Mouse (Mus musculus) kidney, embryonic 14.5 days (tissue): Measurements from ENCODE around the gene Rtp4. TPM values are rescaled to one million over a fixed set of nuclear protein-coding genes. Genes with fewer than 3 reads are reported as not detected.
A peak's percentile ranks its signal among the peaks of the same experiment; 100 is the strongest.

Experiments used
- ATAC-seq: fragments of 200-750 bp; cut with Nextera tagmentation; 2 replicates; pipeline ENCODE4 v1.8.0; 2017; ENCODE audit warnings: moderate number of reproducible peaks, mild to moderate bottlenecking, moderate TSS enrichment, moderate library complexity; ENCODE audit not compliant: low FRiP score, low TSS enrichment
- H3K27ac ChIP-seq: fragments of 300-500 bp; sonication (generic); 2 replicates; pipeline ENCODE4 v1.5.1; 2014; ENCODE audit warnings: low read depth, mild to moderate bottlenecking, low read length, moderate library complexity, mixed read lengths
- H3K27me3 ChIP-seq: fragments of 300-500 bp; sonication (generic); 2 replicates; pipeline ENCODE4 v1.6.1; 2014; ENCODE audit warnings: mild to moderate bottlenecking, low read length; ENCODE audit not compliant: control insufficient read depth, insufficient read depth
- H3K36me3 ChIP-seq: fragments of 300-500 bp; sonication (generic); 2 replicates; pipeline ENCODE4 v1.6.1; 2014; ENCODE audit warnings: low read length, mixed read lengths; ENCODE audit not compliant: control insufficient read depth, insufficient read depth
- H3K4me1 ChIP-seq: fragments of 300-500 bp; sonication (generic); 2 replicates; pipeline ENCODE4 v1.6.1; 2014; ENCODE audit warnings: low read length, mixed read lengths; ENCODE audit not compliant: control insufficient read depth, insufficient read depth
- H3K4me2 ChIP-seq: fragments of 300-500 bp; sonication (generic); replicated peaks from 2 replicates; pipeline ENCODE4 v1.6.1; 2014; ENCODE audit warnings: low read depth, mild to moderate bottlenecking, low read length
- H3K4me3 ChIP-seq: fragments of 300-500 bp; sonication (generic); 2 replicates; pipeline ENCODE4 v1.5.1; 2014; ENCODE audit warnings: mild to moderate bottlenecking, low read length
- H3K9ac ChIP-seq: fragments of 300-500 bp; sonication (generic); 2 replicates; pipeline ENCODE4 v1.6.1; 2014; ENCODE audit warnings: low read depth, mild to moderate bottlenecking, low read length, moderate library complexity
- H3K9me3 ChIP-seq: fragments of 300-500 bp; sonication (generic); 2 replicates; pipeline ENCODE4 v1.6.1; 2016; ENCODE audit warnings: low read length; ENCODE audit not compliant: control insufficient read depth
- WGBS: fragments of 180-500 bp; shearing (Covaris S2); extraction: QIAGEN DNeasy Blood & Tissue Kit; methylation state at CpG from one replicate; pipeline ENCODE4 v1.1.7; 2014; 5-methylcytosine and 5-hydroxymethylcytosine counted together
- polyA plus RNA-seq: library from polyadenylated mRNA; unstranded; fragments of >200 nt; fragmentation: Nextera tagmentation; extraction: Ambion mirVana; gene quantifications from 2 replicates; pipeline ENCODE4 v1.2.1, GENCODE M21; 2014

The Rtp4 gene
- polyA plus RNA-seq, 1 experiment from 2014 or later, result 8.5 TPM

DNA sequence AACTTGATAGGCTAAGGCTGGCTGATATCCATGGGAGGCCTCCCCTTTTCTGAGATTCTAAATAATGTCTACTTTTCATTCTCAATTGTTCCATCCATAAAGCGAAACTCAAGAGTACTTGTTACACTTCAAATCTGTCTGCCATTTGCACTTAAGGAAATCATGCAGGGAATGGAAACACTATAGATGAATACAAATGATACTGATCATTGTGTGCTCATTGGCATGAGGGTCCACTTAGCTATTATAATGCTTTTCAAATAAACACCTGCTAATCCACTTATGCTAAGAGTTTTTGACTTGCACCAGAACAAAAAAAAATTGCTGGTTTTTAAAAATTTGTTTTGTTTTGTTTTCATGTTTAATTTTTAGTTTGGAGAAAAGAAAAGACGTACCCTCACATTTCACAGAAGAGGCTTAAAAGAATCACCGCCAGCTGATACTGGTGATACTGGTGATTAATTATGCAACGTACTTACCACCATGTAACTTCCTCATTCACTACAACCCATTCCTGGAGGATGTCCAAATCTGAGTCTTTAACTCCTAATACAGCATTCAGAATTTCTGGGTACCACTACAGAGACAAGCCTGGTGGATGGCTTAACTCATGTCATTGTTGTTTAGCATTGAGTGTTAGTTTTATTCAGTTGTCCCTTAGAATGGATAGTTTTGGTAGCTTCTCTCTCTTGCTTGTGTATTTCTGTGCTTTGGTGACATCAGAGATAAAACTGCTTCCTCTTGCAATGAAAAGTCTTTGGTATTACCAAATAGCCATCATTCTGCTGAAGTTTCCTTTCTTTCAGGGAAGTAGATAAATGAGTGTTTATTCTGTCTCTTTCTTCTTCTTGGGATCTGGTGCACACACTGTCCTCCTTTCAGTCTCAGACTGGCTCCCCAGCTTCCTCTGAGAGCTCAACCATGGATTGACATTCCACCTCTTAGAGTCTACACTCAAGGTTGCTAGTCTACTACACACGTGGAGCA, 71.3 kb downstream of the Rtp4 start:
- ATAC-seq, result no peak
- no peaks in the 10 kb centered on the region for H3K27me3 ChIP-seq
- 89% methylated on average over 5 of the region's 5 CpGs for WGBS
- H3K4me1 ChIP-seq, result no peaks in the 10 kb centered on the region
- H3K9ac ChIP-seq, result no peak overlapping the region
- 0 out of 2 replicates have a peak, but pooled peaks cover 3% of the 10 kb centered on the region for H3K9me3 ChIP-seq
- no peak overlapping the region for H3K4me3 ChIP-seq
- H3K27ac ChIP-seq, result no peak overlapping the region
- no peak overlapping the region for H3K4me2 ChIP-seq
- H3K36me3 ChIP-seq, result no peaks in the 10 kb centered on the region

DNA sequence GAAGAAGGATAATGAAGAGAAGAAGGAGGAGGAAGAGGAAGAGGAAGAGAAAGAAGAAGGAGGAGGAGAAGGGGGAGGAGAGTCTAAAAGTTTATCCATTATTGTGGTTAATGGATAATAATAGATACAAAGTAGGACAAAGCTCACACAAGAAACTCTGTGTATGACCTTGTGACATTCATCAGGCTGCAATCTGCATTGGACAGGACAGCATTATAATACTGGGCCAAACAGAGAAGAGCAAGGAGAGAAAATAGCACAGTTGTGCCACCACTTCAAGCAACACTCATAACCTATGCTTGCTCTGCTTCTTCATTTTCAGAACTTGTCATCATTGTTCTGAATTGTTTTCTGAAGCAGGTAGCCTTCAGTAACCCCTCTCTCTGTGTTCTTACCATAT, 72.4 kb downstream of the Rtp4 start:
- Histone ChIP-seq H3K27ac (no peak overlapping the region), H3K36me3 (no peaks in the 10 kb centered on the region), H3K9ac (no peak overlapping the region), H3K27me3 (no peaks in the 10 kb centered on the region), H3K4me1 (no peaks in the 10 kb centered on the region), H3K9me3 (0 out of 2 replicates have a peak, but pooled peaks cover 3% of the 10 kb centered on the region), H3K4me2 (no peak overlapping the region), H3K4me3 (no peak overlapping the region)
- no peak for ATAC-seq

DNA sequence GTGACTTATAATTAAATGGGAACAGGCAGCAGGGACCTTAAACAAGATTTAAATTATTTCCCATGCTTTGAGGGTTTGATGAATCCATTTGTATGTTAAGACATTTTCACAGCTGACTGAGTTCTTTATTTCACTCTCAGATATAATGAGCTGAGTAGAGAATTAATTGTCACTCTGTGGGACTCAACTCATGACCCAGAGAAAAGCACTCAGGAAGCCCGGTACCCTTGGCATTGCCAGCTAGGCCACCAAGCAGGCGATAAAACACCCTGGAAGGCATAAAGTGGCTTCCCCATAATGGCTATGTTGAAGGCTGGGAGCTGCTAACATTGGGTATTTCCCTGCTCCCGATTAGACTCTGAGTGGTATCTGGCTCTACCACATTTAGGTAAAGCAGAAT, 76.6 kb downstream of the Rtp4 start:
- no peak for ATAC-seq
- 78% methylated on average over 3 of the region's 3 CpGs for WGBS
- no peaks in the 10 kb centered on the region for H3K36me3 ChIP-seq

DNA sequence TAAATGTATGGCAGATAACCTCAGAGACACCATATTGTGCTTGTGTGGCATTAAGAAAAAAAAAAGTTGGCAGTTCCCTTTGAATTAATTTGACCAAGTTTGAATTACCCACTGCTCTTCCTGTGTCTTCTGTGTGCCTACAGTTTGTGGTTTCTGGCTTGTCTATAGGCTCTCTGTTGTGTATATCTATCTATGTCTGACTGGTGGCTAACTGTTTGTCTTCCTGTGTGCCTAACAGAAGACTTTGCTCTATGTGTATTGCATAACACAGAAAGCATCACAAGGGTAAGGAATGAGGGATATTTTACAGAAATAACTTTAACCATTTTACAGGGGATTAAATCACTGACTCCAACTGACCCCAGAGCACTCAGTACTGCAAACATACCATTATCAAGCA, 77.9 kb downstream of the Rtp4 start:
- Histone ChIP-seq H3K4me1 (no peaks in the 10 kb centered on the region), H3K9me3 (no peaks in the 10 kb centered on the region), H3K27me3 (no peaks in the 10 kb centered on the region), H3K36me3 (no peaks in the 10 kb centered on the region), H3K27ac (no peak overlapping the region), H3K9ac (no peak overlapping the region), H3K4me2 (no peak overlapping the region), H3K4me3 (no peak overlapping the region)
- ATAC-seq, result no peak

More for the DNA sequence above, 76.6 kb downstream of the Rtp4 start:
- H3K9ac ChIP-seq, result no peak overlapping the region
- H3K9me3 ChIP-seq, result no peaks in the 10 kb centered on the region
- no peaks in the 10 kb centered on the region for H3K4me1 ChIP-seq
- H3K27ac ChIP-seq, result no peak overlapping the region
- no peak overlapping the region for H3K4me3 ChIP-seq
- H3K4me2 ChIP-seq, result no peak overlapping the region
- no peaks in the 10 kb centered on the region for H3K27me3 ChIP-seq

DNA sequence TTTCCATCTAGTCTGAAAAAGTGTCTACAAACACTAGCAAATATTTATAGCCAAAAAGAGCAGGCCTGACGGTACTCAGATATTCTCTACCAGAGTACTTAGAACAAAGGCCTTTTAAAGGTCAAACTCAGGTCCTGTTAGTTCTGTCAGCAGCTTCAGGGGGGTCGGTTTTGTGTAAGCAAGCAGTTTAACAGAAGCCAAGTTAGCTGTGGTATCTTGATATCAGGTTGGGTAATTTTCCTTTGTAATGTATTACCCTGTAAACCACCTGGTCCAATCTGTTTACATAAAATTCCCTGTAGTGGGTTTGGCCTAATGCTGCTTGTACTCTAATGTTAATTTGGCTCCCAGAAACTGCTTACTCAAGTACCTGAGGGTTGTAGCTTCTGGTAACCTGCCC, 86.1 kb downstream of the Rtp4 start:
- H3K4me2 ChIP-seq, result no peak overlapping the region
- no peaks in the 10 kb centered on the region for H3K27me3 ChIP-seq
- H3K9me3 ChIP-seq, result no peaks in the 10 kb centered on the region
- 79% methylated on average over 2 of the region's 2 CpGs for WGBS
- H3K9ac ChIP-seq, result no peak overlapping the region
- H3K36me3 ChIP-seq, result no peaks in the 10 kb centered on the region
- ATAC-seq, result no peak
- no peak overlapping the region for H3K4me3 ChIP-seq
- no peaks in the 10 kb centered on the region for H3K4me1 ChIP-seq
- no peak overlapping the region for H3K27ac ChIP-seq

DNA sequence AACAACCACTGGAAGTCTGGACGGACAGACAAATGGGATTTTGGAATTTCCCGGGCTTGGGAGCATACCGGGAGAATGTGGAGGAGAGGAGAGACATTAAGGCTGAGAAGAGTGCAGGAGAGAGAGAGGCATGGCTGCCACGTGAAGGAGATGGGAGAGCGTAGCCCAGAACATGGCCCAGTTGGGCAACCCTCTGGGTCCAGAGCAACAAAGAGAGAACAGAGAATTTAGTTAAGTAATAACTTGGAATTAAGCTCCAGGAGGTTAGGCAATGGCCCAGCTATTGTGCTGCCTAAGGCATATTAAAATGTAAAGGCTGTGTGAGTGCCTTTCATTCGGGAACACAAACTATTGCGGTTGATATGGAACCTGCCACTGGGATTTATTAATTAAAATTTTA, 86.6 kb downstream of the Rtp4 start:
- Histone ChIP-seq H3K27me3 (no peaks in the 10 kb centered on the region), H3K4me2 (no peak overlapping the region), H3K4me3 (no peak overlapping the region), H3K9ac (no peak overlapping the region), H3K27ac (no peak overlapping the region), H3K36me3 (no peaks in the 10 kb centered on the region), H3K9me3 (no peaks in the 10 kb centered on the region), H3K4me1 (no peaks in the 10 kb centered on the region)
- no peak for ATAC-seq
- WGBS, result 89% methylated on average over 7 of the region's 7 CpGs

DNA sequence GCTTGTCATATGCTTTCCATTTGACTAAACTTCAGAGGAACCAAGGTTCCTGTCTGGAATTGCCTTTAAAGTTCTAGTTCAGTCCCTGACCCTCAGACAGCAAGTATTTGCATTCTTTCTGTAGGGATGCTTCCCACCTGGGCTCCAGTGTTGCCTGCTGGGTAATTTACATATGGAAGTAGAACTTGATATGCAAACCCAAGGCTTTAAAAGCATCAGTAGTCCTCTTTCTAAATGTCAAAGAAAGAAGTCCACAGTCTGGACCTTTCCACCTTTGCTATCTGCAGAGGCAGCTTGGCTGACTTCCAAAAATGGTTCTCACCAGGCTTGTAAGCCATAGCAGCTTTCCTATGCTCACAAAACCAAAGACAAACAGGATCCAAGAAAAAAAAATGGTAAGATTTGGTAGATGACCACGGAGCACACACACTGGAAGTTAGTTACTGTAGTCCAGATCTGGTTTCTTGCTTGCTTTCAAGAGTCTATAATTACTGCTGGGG, 87.9 kb downstream of the Rtp4 start:
- H3K9ac ChIP-seq, result no peak overlapping the region
- H3K36me3 ChIP-seq, result no peaks in the 10 kb centered on the region
- H3K9me3 ChIP-seq, result no peaks in the 10 kb centered on the region
- no peak overlapping the region for H3K27ac ChIP-seq
- no peak for ATAC-seq
- 43% methylated on average over 1 of the region's 1 CpGs for WGBS
- no peaks in the 10 kb centered on the region for H3K4me1 ChIP-seq
- no peaks in the 10 kb centered on the region for H3K27me3 ChIP-seq
- H3K4me3 ChIP-seq, result no peak overlapping the region
- H3K4me2 ChIP-seq, result no peak overlapping the region

DNA sequence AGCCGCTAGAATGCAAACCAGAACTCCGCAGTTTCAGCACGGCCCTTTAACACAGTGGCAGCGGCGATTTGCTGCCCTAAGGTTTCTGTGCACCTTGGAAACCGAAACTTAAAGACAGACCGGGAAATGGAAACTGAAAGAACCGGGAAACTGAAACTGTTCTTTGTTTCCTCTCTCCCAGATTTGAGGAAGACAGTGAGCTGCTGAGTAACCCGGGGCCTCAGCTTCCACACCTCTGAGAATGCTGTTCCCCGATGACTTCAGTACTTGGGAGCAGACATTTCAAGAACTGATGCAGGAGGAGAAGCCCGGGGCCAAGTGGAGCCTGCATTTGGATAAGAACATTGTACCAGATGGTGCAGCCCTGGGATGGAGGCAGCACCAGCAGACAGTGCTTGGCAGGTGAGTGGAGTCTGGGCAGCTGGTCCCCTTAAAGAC, 89.7 kb downstream of the Rtp4 start:
- Histone ChIP-seq H3K27ac (no peak overlapping the region), H3K9ac (no peak overlapping the region; the same call in 1 of the 2 replicates)
- 48% methylated on average over 11 of the region's 11 CpGs for WGBS

DNA sequence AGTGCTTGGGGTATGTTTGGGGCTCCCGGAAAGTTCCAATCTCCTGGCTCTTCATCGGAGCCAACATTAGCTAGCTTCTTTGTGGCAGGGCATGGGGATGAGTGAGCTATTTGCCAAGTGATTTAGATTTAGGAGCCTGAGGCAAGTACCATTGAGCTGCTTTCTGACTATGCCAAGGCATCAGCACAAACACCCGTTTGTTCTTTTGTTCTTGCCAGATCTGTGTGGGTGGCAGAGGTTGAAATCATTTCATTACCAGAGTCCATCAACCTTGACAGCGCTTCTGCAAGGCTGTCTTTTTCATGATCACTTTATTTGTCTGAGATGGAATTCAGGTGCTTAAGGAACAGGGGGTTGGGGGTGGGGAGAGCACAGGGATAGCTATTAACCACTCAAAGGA, 104.1 kb downstream of the Rtp4 start:
- H3K9me3 ChIP-seq, result no peaks in the 10 kb centered on the region
- no peak overlapping the region for H3K4me3 ChIP-seq
- no peak overlapping the region for H3K9ac ChIP-seq
- no peaks in the 10 kb centered on the region for H3K36me3 ChIP-seq
- 59% methylated on average over 4 of the region's 4 CpGs for WGBS
- no peaks in the 10 kb centered on the region for H3K4me1 ChIP-seq
- no peaks in the 10 kb centered on the region for H3K27me3 ChIP-seq
- H3K27ac ChIP-seq, result no peak overlapping the region
- no peak for ATAC-seq
- H3K4me2 ChIP-seq, result no peak overlapping the region

More for the DNA sequence above, 89.7 kb downstream of the Rtp4 start:
- no peaks in the 10 kb centered on the region for H3K36me3 ChIP-seq
- H3K9me3 ChIP-seq, result no peaks in the 10 kb centered on the region
- peak overlapping the region; percentile 16 for H3K4me3 ChIP-seq
- no peaks in the 10 kb centered on the region for H3K27me3 ChIP-seq
- no peak for ATAC-seq
- no peaks in the 10 kb centered on the region for H3K4me1 ChIP-seq
- H3K4me2 ChIP-seq, result peak overlapping the region; percentile 27
